Mouse (Mus musculus): Measurements from ENCODE around the gene Dmbx1. TPM values are rescaled to one million over a fixed set of nuclear protein-coding genes. Genes with fewer than 3 reads are reported as not detected.

Gene Dmbx1
- polyA plus RNA-seq, 1 experiment from 2014 or later: 0.11 TPM

GRCm38 (mm10) chr4:115878216-115878678 is 61.5 kb downstream of the Dmbx1 start:
- H3K4me3 ChIP-seq: peak overlapping the region; percentile 8; the same call in 1 of the 2 replicates
- no peaks in the 10 kb centered on the region for H3K9me3 ChIP-seq (replicated peaks)
- H3K36me3 ChIP-seq: peaks cover 31% of the 10 kb centered on the region
- 2% methylated on average over 11 of the region's 11 CpGs for WGBS
- H3K4me1 ChIP-seq: peaks cover 19% of the 10 kb centered on the region
- peak overlapping the region; percentile 57 for H3K27ac ChIP-seq
- peaks cover 34% of the 10 kb centered on the region for H3K27me3 ChIP-seq (ENCODE audit: low read depth, poor library complexity, severe bottlenecking)
- peak; percentile 45 for DNase-seq (ENCODE audit: low spot score)

GRCm38 (mm10) chr4:115873231-115873630 is 66.5 kb downstream of the Dmbx1 start:
- peaks cover 40% of the 10 kb centered on the region for H3K4me1 ChIP-seq
- no peak overlapping the region for H3K27ac ChIP-seq
- no peak for DNase-seq (ENCODE audit: low spot score)
- peaks cover 48% of the 10 kb centered on the region for H3K36me3 ChIP-seq
- WGBS: 89% methylated on average over 3 of the region's 3 CpGs
- peaks cover 22% of the 10 kb centered on the region; the same call in 1 of the 2 replicates for H3K27me3 ChIP-seq (ENCODE audit: low read depth, poor library complexity, severe bottlenecking)
- H3K9me3 ChIP-seq (replicated peaks): no peaks in the 10 kb centered on the region
- H3K4me3 ChIP-seq: no peak overlapping the region

GRCm38 (mm10) chr4:115869512-115870210 is 70.1 kb downstream of the Dmbx1 start:
- no peaks in the 10 kb centered on the region for H3K9me3 ChIP-seq (replicated peaks)
- 15% methylated on average over 16 of the region's 16 CpGs for WGBS
- H3K4me1 ChIP-seq: peaks cover 39% of the 10 kb centered on the region
- H3K4me3 ChIP-seq: no peak overlapping the region
- H3K27ac ChIP-seq: peak overlapping the region; percentile 6; the same call in 1 of the 2 replicates
- DNase-seq (ENCODE audit: low spot score): no peak
- peaks cover 32% of the 10 kb centered on the region for H3K36me3 ChIP-seq
- H3K27me3 ChIP-seq (ENCODE audit: low read depth, poor library complexity, severe bottlenecking): peaks cover 8% of the 10 kb centered on the region; the same call in 1 of the 2 replicates

Other genes with a start within 250 kb of the Dmbx1 start
- 30.8 and 34.0 TPM in 2 replicates for gene Efcab14, start 202.2 kb downstream of the Dmbx1 start, polyA plus RNA-seq (2016; fragmentation: Nextera tagmentation; extraction: Ambion mirVana)
- gene Tex38, start 158.9 kb downstream of the Dmbx1 start, polyA plus RNA-seq (2016; fragmentation: Nextera tagmentation; extraction: Ambion mirVana): 0.43 TPM in 1 of 2 replicates, not detected in the other
- gene Atpaf1, start 155.1 kb downstream of the Dmbx1 start, polyA plus RNA-seq (2016; fragmentation: Nextera tagmentation; extraction: Ambion mirVana): 55.8 and 58.0 TPM in 2 replicates
- gene Mob3c, start 111.8 kb downstream of the Dmbx1 start, polyA plus RNA-seq (2016; fragmentation: Nextera tagmentation; extraction: Ambion mirVana): 4.4 and 6.5 TPM in 2 replicates
- 23.1 and 29.6 TPM in 2 replicates for gene Mknk1, start 100.7 kb downstream of the Dmbx1 start, polyA plus RNA-seq (2016; fragmentation: Nextera tagmentation; extraction: Ambion mirVana)
- not detected in 2 replicates for gene Kncn, start 55.5 kb downstream of the Dmbx1 start, polyA plus RNA-seq (2016; fragmentation: Nextera tagmentation; extraction: Ambion mirVana)
- gene 6430628N08Rik, start 49.3 kb downstream of the Dmbx1 start, polyA plus RNA-seq (2016; fragmentation: Nextera tagmentation; extraction: Ambion mirVana): 0.11 TPM in 1 of 2 replicates, not detected in the other
- gene Faah, start 78.0 kb upstream of the Dmbx1 start, polyA plus RNA-seq (2016; fragmentation: Nextera tagmentation; extraction: Ambion mirVana): 0.49 and 0.58 TPM in 2 replicates
- 16.5 and 17.8 TPM in 2 replicates for gene Nsun4, start 114.0 kb upstream of the Dmbx1 start, polyA plus RNA-seq (2016; fragmentation: Nextera tagmentation; extraction: Ambion mirVana)
- gene Uqcrh, start 135.1 kb upstream of the Dmbx1 start, polyA plus RNA-seq (2016; fragmentation: Nextera tagmentation; extraction: Ambion mirVana): 486 and 492 TPM in 2 replicates
- gene Lrrc41, start 135.3 kb upstream of the Dmbx1 start, polyA plus RNA-seq (2016; fragmentation: Nextera tagmentation; extraction: Ambion mirVana): 73.4 and 81.0 TPM in 2 replicates
- 83.3 and 85.2 TPM in 2 replicates for gene Rad54l, start 183.8 kb upstream of the Dmbx1 start, polyA plus RNA-seq (2016; fragmentation: Nextera tagmentation; extraction: Ambion mirVana)
- gene Pomgnt1, start 183.9 kb upstream of the Dmbx1 start, polyA plus RNA-seq (2016; fragmentation: Nextera tagmentation; extraction: Ambion mirVana): 59.2 and 67.7 TPM in 2 replicates
- gene Lurap1, start 211.4 kb upstream of the Dmbx1 start, polyA plus RNA-seq (2016; fragmentation: Nextera tagmentation; extraction: Ambion mirVana): 1.6 and 2.2 TPM in 2 replicates
- gene Tspan1, start 227.7 kb upstream of the Dmbx1 start, polyA plus RNA-seq (2016; fragmentation: Nextera tagmentation; extraction: Ambion mirVana): not detected in 2 replicates
- gene 1700042G07Rik, start 233.4 kb upstream of the Dmbx1 start, polyA plus RNA-seq (2016; fragmentation: Nextera tagmentation; extraction: Ambion mirVana): not detected in 2 replicates
- gene Gm49337, start 233.5 kb upstream of the Dmbx1 start, polyA plus RNA-seq (2016; fragmentation: Nextera tagmentation; extraction: Ambion mirVana): not detected in 2 replicates

All from limb, embryonic 10.5 days (tissue).